Mouse (Mus musculus): ENCODE data around the gene Pmpca.
"Not testable (repeated sequence)": the region's sequence is repeated elsewhere in the genome, so short reads cannot be mapped to it uniquely, and the experiment has no call there.

Pmpca gene

GRCm38 (mm10) chr2:26372396-26372795 is 16.7 kb upstream of the Pmpca start:
- no peak for DNase-seq

- peak; percentile 92 for DNase-seq
Observed at GRCm38 (mm10) chr2:26380131-26380771, 8.9 kb upstream of the Pmpca start, which contains the start of gene Snapc4. Gene Snapc4 (minus strand): TSS chr2:26380653.

- not testable (repeated sequence) for DNase-seq
Observed at GRCm38 (mm10) chr2:26380871-26381270, 8.3 kb upstream of the Pmpca start.

- peak; percentile 84 for DNase-seq
Observed at GRCm38 (mm10) chr2:26387713-26388112, 1.4 kb upstream of the Pmpca start.

- no peak for DNase-seq
Observed at GRCm38 (mm10) chr2:26388682-26389153, 421 bp upstream of the Pmpca start.

GRCm38 (mm10) chr2:26390954-26391353 is 1.8 kb downstream of the Pmpca start:
- no peak for DNase-seq

GRCm38 (mm10) chr2:26391617-26392016 is 2.5 kb downstream of the Pmpca start:
- no peak for DNase-seq

GRCm38 (mm10) chr2:26398978-26399377 is 9.8 kb downstream of the Pmpca start:
- peak; percentile 45 for DNase-seq

- DNase-seq = peak; percentile 85
Observed at GRCm38 (mm10) chr2:26399647-26400046, 10.5 kb downstream of the Pmpca start.

GRCm38 (mm10) chr2:26400296-26400695 is 11.2 kb downstream of the Pmpca start:
- no peak for DNase-seq

GRCm38 (mm10) chr2:26401023-26401422 is 11.9 kb downstream of the Pmpca start:
- DNase-seq = no peak

- DNase-seq = no peak
Observed at GRCm38 (mm10) chr2:26402265-26402664, 13.1 kb downstream of the Pmpca start.

- peak; percentile 70 for DNase-seq
Observed at GRCm38 (mm10) chr2:26403306-26403705, 14.2 kb downstream of the Pmpca start.

GRCm38 (mm10) chr2:26408515-26409356 is 19.6 kb downstream of the Pmpca start, which contains the start of gene Inpp5e:
Gene Inpp5e (minus strand): TSS chr2:26409203.
- peak; percentile 98 for DNase-seq

- DNase-seq = no peak
Observed at GRCm38 (mm10) chr2:26409362-26409761, 20.2 kb downstream of the Pmpca start.

GRCm38 (mm10) chr2:26410091-26410490 is 21.0 kb downstream of the Pmpca start:
- DNase-seq = no peak

GRCm38 (mm10) chr2:26410931-26411411 is 21.8 kb downstream of the Pmpca start:
- peak; percentile 72 for DNase-seq

- no peak for DNase-seq
Observed at GRCm38 (mm10) chr2:26417066-26417465, 27.9 kb downstream of the Pmpca start.

GRCm38 (mm10) chr2:26418120-26418519 is 29.0 kb downstream of the Pmpca start:
- DNase-seq = no peak

- no peak for DNase-seq
Observed at GRCm38 (mm10) chr2:26421969-26422368, 32.8 kb downstream of the Pmpca start.

- peak; percentile 85 for DNase-seq
Observed at GRCm38 (mm10) chr2:26423086-26423485, 33.9 kb downstream of the Pmpca start.

GRCm38 (mm10) chr2:26424541-26424940 is 35.4 kb downstream of the Pmpca start:
- DNase-seq = no peak

GRCm38 (mm10) chr2:26429851-26430250 is 40.7 kb downstream of the Pmpca start:
- DNase-seq = no peak
